Mouse (Mus musculus): Measurements from ENCODE around the gene Pml. TPM values are rescaled to one million over a fixed set of nuclear protein-coding genes. Genes with fewer than 3 reads are reported as not detected.

Gene Pml
- 6.4 and 6.8 TPM in 2 replicates for polyA plus RNA-seq (2015; fragmentation: Nextera tagmentation; extraction: Ambion mirVana)

DNA sequence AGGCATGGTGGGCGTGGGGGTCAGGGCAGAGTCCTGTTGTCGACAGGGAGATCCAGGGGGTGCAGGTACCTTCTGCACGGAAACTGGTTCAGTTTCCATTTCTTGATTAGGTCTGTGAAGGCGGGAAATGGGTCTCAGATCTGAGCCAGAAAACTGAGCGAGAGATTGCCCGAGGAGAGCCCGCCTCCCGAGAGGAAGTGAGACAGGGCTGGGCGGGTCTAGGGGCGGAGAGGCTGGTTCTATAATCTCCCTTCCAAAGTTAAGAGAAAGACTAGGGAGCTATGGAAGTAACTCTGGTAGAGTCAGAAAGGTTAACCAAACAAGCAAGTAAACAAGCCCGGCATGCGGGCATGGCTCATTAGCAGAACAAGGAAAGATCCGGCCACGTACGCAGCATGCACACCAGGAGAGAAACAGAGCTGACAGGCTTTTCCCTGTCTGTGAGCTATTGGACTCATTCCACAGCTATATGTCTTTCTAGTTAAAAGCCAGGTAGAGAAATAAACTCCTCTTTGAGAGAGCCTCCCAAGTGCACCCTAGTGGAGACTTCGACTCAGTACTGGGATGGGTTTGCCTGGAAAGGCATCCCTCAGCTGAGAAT, at the start of gene Pml:
TSS of gene Pml (minus strand) at position 195 of the 601 bp plus-strand sequence.
- no peak for TF ChIP-seq EP300 (IDR thresholded peaks at IDR 0.05)
- TF ChIP-seq CTCF (IDR thresholded peaks at IDR 0.05) = peak; percentile 49
- peak; percentile 90 for DNase-seq (ENCODE audit: low spot score)
- peak within 1 kb of the TSS; percentile 94 for H3K27ac ChIP-seq (ENCODE audit: low read length)

DNA sequence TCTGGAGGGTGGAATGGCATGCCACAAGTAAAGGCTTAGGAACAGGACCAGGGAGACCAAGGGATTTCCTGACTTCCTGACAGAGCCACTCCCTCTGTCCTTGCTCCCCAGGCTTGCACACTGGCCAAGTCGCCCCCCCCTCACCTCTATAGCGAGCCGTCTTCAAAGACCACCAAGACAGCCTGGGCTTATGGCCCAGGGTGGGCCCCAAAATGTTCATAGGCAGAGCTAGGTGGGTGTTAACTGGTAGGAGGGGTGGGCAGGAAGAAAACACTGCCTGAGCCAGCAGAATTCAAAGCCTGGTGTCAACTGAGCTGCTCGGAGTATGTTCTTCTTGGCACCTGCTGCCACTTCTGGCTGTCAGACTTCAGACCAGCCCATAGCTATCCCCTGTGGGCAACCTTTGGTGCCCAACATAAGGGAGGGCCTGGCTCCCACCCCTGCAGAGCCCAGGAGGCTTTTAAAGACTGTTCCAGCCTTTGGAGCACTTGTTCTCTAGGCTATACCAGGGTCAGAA, 48.4 kb upstream of the Pml start:
- ATAC-seq (no peak), DNase-seq (ENCODE audit: low spot score) (no peak)
- WGBS = 64% methylated on average over 4 of the region's 4 CpGs
- H3K4me1 ChIP-seq (ENCODE audit: insufficient read depth, low read depth, low read length) = no peaks in the 10 kb centered on the region; the same call in 1 of the 2 replicates
- no peaks in the 10 kb centered on the region for H3K9me3 ChIP-seq (ENCODE audit: low read length)
- no peaks in the 10 kb centered on the region for H3K27me3 ChIP-seq (replicated peaks; ENCODE audit: insufficient read depth, low read length)
- TF ChIP-seq EP300 (IDR thresholded peaks at IDR 0.05) (no peak), CTCF (IDR thresholded peaks at IDR 0.05) (no peak)
- no peak overlapping the region for H3K4me2 ChIP-seq (replicated peaks; ENCODE audit: low read depth, low read length)
- H3K9ac ChIP-seq (replicated peaks; ENCODE audit: low read depth) = no peak overlapping the region
- no peak overlapping the region for H3K4me3 ChIP-seq (ENCODE audit: low read depth, low read length)
- no peak overlapping the region for H3K27ac ChIP-seq (ENCODE audit: low read length)
- no peaks in the 10 kb centered on the region for H3K36me3 ChIP-seq (ENCODE audit: insufficient read depth, low read length)

More for the DNA sequence above, at the start of gene Pml:
- Histone ChIP-seq H3K9me3 (ENCODE audit: low read length) (no peaks in the 10 kb centered on the region), H3K27me3 (replicated peaks; ENCODE audit: insufficient read depth, low read length) (no peaks in the 10 kb centered on the region), H3K9ac (replicated peaks; ENCODE audit: low read depth) (peak within 1 kb of the TSS; percentile 69), H3K4me3 (ENCODE audit: low read depth, low read length) (peak within 1 kb of the TSS; percentile 55), H3K4me2 (replicated peaks; ENCODE audit: low read depth, low read length) (peak within 1 kb of the TSS; percentile 76), H3K36me3 (ENCODE audit: insufficient read depth, low read length) (no peaks in the 10 kb centered on the region), H3K4me1 (ENCODE audit: insufficient read depth, low read depth, low read length) (peaks cover 13% of the 10 kb centered on the region; the same call in 1 of the 2 replicates)
- ATAC-seq = peak; percentile 63
- under 1% methylated on average over 16 of the region's 16 CpGs for WGBS

DNA sequence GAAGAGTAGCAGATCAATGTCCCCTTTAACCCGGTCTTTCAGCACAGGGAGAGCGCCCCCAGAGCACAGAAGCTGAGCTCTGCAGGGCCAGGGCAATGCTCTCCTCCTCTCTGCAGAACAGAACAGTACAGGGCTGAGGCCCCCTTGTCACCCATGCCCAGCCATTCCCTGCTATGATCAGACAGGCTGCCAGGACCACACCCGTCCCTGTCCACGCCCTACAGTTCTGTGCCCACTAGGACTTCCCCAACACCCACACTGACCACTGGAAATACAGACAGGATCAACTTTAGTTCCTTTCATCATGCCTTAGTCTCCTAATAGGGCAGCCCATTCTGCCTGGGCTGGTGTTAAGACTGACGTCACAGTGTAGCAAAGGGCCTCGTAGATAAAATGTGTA, 47.5 kb upstream of the Pml start:
- Histone ChIP-seq H3K36me3 (ENCODE audit: insufficient read depth, low read length) (no peaks in the 10 kb centered on the region), H3K27ac (ENCODE audit: low read length) (no peak overlapping the region), H3K9ac (replicated peaks; ENCODE audit: low read depth) (no peak overlapping the region), H3K4me1 (ENCODE audit: insufficient read depth, low read depth, low read length) (no peaks in the 10 kb centered on the region; the same call in 1 of the 2 replicates), H3K4me3 (ENCODE audit: low read depth, low read length) (no peak overlapping the region), H3K9me3 (ENCODE audit: low read length) (no peaks in the 10 kb centered on the region), H3K4me2 (replicated peaks; ENCODE audit: low read depth, low read length) (no peak overlapping the region), H3K27me3 (replicated peaks; ENCODE audit: insufficient read depth, low read length) (no peaks in the 10 kb centered on the region)
- no peak for TF ChIP-seq EP300 (IDR thresholded peaks at IDR 0.05)
- no peak for TF ChIP-seq CTCF (IDR thresholded peaks at IDR 0.05)
- ATAC-seq = no peak
- WGBS = 66% methylated on average over 6 of the region's 6 CpGs
- DNase-seq (ENCODE audit: low spot score) = no peak

DNA sequence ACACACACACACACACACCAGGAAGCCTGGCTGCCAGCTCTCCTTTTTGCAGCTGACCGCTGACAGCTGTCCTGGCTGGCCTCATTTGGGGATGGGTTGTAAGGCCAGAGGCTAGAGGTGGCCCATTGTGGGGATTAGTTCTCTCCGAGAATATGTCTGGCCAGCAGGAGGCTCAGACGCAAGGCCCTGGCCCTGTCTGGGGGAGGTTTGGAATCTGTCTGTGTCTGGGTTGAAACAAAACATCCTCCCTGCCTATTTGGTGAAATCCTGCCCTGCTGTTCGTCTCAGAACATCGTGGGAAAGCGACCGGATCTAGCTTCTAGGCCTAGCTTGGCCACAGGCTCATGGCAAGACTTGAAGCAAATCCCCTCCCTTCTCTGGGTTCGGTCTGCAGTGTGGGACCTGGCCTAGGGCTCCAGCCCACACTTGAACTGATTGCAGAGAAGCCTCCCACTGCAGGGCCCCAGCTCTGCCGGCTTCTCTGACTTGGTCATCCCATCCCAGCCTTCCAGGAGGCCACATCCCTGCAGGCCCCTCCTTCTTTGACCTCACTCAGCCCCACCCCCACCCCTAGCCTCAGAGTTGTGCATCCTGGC, 46.3 kb upstream of the Pml start:
- 43% methylated on average over 9 of the region's 9 CpGs for WGBS
- ATAC-seq = peak; percentile 84
- no peak overlapping the region for H3K9ac ChIP-seq (replicated peaks; ENCODE audit: low read depth)

DNA sequence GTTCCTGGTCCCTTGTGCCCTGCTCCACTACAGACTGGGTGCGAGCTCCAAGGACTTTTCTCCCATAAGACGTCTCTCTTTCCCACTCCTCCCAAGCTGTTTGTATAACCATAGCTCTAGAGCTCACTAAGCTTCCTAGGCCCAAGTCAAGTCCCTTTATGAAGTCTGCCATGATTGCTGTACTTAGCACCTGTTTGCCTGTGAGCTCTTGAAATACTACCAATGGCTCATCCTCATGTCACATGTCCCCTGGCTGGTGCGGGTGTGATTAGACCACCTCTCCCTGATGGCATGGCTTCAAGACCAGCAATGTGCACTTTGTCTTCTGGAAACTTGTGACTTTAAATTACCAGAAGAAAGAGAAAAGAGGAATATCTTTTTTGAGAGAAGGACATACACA, 45.8 kb upstream of the Pml start:
- H3K27me3 ChIP-seq (replicated peaks; ENCODE audit: insufficient read depth, low read length) = no peaks in the 10 kb centered on the region
- H3K4me3 ChIP-seq (ENCODE audit: low read depth, low read length) = no peak overlapping the region
- DNase-seq (ENCODE audit: low spot score) (no peak), ATAC-seq (no peak)
- no peaks in the 10 kb centered on the region for H3K9me3 ChIP-seq (ENCODE audit: low read length)
- no peak for TF ChIP-seq CTCF (IDR thresholded peaks at IDR 0.05)
- no peak for TF ChIP-seq EP300 (IDR thresholded peaks at IDR 0.05)
- H3K9ac ChIP-seq (replicated peaks; ENCODE audit: low read depth) = no peak overlapping the region
- H3K36me3 ChIP-seq (ENCODE audit: insufficient read depth, low read length) = no peaks in the 10 kb centered on the region
- H3K4me2 ChIP-seq (replicated peaks; ENCODE audit: low read depth, low read length) = no peak overlapping the region
- H3K27ac ChIP-seq (ENCODE audit: low read length) = no peak overlapping the region
- H3K4me1 ChIP-seq (ENCODE audit: insufficient read depth, low read depth, low read length) = no peaks in the 10 kb centered on the region; the same call in 1 of the 2 replicates
- WGBS = 80% methylated on average over 3 of the region's 3 CpGs

More for the DNA sequence above, 46.3 kb upstream of the Pml start:
- Histone ChIP-seq H3K4me1 (ENCODE audit: insufficient read depth, low read depth, low read length) (no peaks in the 10 kb centered on the region; the same call in 1 of the 2 replicates), H3K4me3 (ENCODE audit: low read depth, low read length) (no peak overlapping the region), H3K27me3 (replicated peaks; ENCODE audit: insufficient read depth, low read length) (no peaks in the 10 kb centered on the region), H3K36me3 (ENCODE audit: insufficient read depth, low read length) (no peaks in the 10 kb centered on the region), H3K27ac (ENCODE audit: low read length) (peak overlapping the region; percentile 51), H3K4me2 (replicated peaks; ENCODE audit: low read depth, low read length) (no peak overlapping the region), H3K9me3 (ENCODE audit: low read length) (no peaks in the 10 kb centered on the region)
- peak; percentile 49 for TF ChIP-seq CTCF (IDR thresholded peaks at IDR 0.05)
- TF ChIP-seq EP300 (IDR thresholded peaks at IDR 0.05) = peak; percentile 32; the same call in 1 of the 2 replicates
- DNase-seq (ENCODE audit: low spot score) = peak; percentile 77

DNA sequence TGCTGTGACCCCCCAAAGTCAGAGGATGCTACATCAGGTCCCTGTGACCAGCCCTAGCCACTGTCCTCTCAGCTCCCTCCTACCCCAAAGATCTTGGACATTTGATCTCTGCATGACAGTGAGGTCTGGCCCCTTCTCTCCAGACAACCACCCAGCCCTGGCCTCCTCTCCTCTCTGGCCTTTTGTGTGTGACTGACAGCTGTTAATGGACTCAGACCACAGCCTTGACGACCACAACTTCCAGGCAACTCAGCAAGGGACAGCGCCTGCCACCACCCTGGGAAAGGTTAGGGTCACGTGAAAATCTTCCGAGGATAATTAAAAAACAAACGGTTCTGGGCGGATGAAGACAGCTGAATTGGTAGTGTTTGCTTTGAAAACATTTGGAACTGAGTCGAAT, 44.9 kb upstream of the Pml start:
- 47% methylated on average over 7 of the region's 7 CpGs for WGBS
- no peak for TF ChIP-seq CTCF (IDR thresholded peaks at IDR 0.05)
- TF ChIP-seq EP300 (IDR thresholded peaks at IDR 0.05) = no peak

More for the DNA sequence above, 44.9 kb upstream of the Pml start:
- H3K4me1 ChIP-seq (ENCODE audit: insufficient read depth, low read depth, low read length) = no peaks in the 10 kb centered on the region; the same call in 1 of the 2 replicates
- DNase-seq (ENCODE audit: low spot score) = no peak
- no peaks in the 10 kb centered on the region for H3K36me3 ChIP-seq (ENCODE audit: insufficient read depth, low read length)
- no peak overlapping the region for H3K4me2 ChIP-seq (replicated peaks; ENCODE audit: low read depth, low read length)
- H3K27ac ChIP-seq (ENCODE audit: low read length) = no peak overlapping the region
- no peak overlapping the region for H3K4me3 ChIP-seq (ENCODE audit: low read depth, low read length)
- H3K27me3 ChIP-seq (replicated peaks; ENCODE audit: insufficient read depth, low read length) = no peaks in the 10 kb centered on the region
- H3K9ac ChIP-seq (replicated peaks; ENCODE audit: low read depth) = no peak overlapping the region
- no peaks in the 10 kb centered on the region for H3K9me3 ChIP-seq (ENCODE audit: low read length)
- ATAC-seq = no peak
